Mouse (Mus musculus): Measurements from ENCODE around the gene Ccdc85c.
A peak's percentile ranks its signal among the peaks of the same experiment; 100 is the strongest.

Ccdc85c gene

DNA sequence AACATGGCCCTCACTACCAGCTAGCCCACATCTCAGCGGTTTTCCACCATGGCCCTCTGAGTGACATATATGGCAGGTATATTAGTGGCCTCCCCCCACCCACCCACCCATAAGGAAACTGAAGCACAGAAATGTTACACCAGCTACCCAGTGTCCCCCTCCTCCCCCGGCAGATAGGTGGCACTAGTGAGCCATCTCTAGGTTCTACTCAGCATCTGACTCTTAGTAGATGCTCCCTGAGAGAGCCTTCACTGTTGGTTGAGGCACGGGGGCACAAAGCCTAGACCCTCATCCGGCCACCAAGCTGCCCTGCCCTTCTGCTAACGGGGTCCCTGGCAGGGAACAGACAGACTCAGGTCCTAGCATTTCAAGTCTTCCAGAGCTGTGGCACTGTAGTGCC is 57.7 kb downstream of the Ccdc85c start:
- DNase-seq (ENCODE audit: low spot score), result peak; percentile 42

GRCm38 (mm10) chr12:108216611-108217370 is 58.4 kb downstream of the Ccdc85c start:
- DNase-seq (ENCODE audit: low spot score), result no peak

- no peak for DNase-seq (ENCODE audit: low spot score)
These were observed 60.1 kb downstream of the Ccdc85c start for GRCm38 (mm10) chr12:108215090-108215489.

GRCm38 (mm10) chr12:108213090-108214041 is 61.9 kb downstream of the Ccdc85c start:
- no peak for DNase-seq (ENCODE audit: low spot score)

GRCm38 (mm10) chr12:108212476-108212875 is 62.7 kb downstream of the Ccdc85c start:
- no peak for DNase-seq (ENCODE audit: low spot score)

GRCm38 (mm10) chr12:108212071-108212470 is 63.2 kb downstream of the Ccdc85c start:
- no peak for DNase-seq (ENCODE audit: low spot score)

- no peak for DNase-seq (ENCODE audit: low spot score)
These were observed 64.6 kb downstream of the Ccdc85c start for GRCm38 (mm10) chr12:108210623-108211022.

GRCm38 (mm10) chr12:108208726-108209438 is 66.3 kb downstream of the Ccdc85c start:
- peak; percentile 73 for DNase-seq (ENCODE audit: low spot score)

GRCm38 (mm10) chr12:108208216-108208615 is 67.0 kb downstream of the Ccdc85c start:
- no peak for DNase-seq (ENCODE audit: low spot score)

- peak; percentile 75 for DNase-seq (ENCODE audit: low spot score)
These were observed 68.6 kb downstream of the Ccdc85c start for GRCm38 (mm10) chr12:108206641-108207040.

DNA sequence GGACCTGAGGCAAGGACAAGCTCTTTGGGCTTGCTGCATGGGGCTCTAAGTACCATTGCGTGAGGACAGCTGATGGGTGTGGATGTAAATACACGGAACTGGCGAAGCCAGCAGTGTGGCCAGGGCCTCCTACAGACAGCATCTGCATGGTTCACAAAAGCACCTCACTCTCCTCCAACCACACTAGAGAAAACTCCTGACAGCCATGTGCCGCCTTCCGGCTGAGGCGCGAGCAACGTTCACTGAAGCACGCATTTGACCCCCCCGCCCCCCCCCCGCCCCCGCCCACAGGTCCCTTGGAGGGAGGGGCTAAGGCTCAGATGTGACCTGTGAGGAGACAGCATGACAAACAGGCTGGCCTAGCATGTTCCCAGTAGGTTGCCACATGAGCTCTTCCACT is 70.2 kb downstream of the Ccdc85c start:
- DNase-seq (ENCODE audit: low spot score), result no peak

GRCm38 (mm10) chr12:108203895-108204294 is 71.3 kb downstream of the Ccdc85c start:
- no peak for DNase-seq (ENCODE audit: low spot score)

GRCm38 (mm10) chr12:108200094-108200493 is 75.1 kb downstream of the Ccdc85c start:
- no peak for DNase-seq (ENCODE audit: low spot score)

- DNase-seq (ENCODE audit: low spot score), result no peak
These were observed 76.8 kb downstream of the Ccdc85c start for GRCm38 (mm10) chr12:108198447-108198846.

GRCm38 (mm10) chr12:108195761-108196160 is 79.5 kb downstream of the Ccdc85c start:
- DNase-seq (ENCODE audit: low spot score), result no peak

- DNase-seq (ENCODE audit: low spot score), result no peak
These were observed 81.3 kb downstream of the Ccdc85c start for GRCm38 (mm10) chr12:108193878-108194277.

DNA sequence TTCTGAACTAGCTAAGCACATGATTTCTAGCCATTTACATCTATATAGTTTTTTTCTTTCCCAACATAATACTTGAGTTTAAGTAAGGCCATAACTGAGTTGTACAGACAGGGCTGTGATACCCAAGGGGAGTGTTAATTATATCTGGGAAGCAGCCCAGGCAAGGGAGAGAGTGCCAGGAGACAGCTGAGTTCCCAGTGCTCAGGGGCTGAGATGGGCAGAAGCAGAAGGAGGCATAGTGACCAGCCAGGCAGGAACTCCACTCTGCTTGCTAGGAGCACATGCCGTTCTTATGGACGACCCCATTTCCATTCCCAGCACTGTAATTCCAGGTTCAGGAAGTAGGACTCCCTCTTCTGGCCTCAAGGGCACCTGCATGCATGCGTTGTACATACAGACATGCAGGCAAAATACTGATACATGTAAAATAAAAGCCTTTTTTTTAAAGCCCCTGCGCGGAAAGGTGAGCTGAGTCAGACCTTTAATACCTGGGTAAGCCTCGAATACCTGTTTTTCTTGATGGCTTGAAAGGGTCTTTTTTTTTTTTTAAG is 87.6 kb downstream of the Ccdc85c start:
- DNase-seq (ENCODE audit: low spot score), result no peak

- DNase-seq (ENCODE audit: low spot score), result no peak
These were observed 93.5 kb downstream of the Ccdc85c start for GRCm38 (mm10) chr12:108181716-108182115.

DNA sequence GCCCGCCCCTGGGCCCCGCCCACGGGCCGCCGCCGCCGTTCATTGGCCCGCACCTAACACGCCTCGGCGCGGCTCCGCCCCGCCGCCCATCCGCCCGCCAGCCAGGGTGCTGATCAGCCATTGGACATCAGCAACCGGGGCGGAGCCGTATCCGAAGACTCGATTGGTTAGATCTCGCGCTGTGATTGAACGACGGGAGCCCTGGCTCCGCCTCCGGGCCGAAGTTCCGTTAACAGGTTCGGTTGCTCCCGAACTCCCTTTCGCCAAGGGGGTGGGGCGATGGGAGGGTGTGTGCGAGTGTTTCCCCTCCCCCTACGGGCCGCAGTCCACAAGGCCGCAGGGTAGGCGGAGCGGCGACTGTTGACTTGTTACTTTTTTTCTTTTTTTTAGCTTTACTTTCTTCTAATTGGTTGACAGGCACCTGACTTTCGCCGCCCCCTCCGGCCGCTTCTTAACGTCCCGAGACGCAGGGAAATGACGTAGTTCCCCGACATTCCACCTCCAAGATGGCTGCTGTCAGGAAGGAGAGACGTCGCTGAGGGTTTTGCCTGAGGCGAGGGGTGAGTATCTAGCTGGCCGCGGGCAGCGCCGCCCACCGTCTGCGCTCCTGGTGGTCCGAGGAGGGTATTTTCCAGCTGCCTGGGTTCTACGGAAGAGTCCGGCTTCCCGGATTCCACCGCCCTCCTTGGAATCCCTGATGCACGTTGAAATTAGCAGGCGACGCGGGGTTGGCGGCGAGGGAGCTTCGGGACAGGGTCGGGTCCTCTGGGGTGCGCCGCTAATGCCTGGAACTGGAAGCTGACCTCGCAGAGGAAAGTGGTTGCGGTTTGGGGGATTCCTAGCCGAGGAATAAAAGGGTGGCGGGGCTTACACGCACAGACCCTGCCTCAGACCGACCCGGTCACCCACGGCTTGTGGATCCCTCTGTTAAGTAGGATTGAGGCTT is 95.6 kb downstream of the Ccdc85c start, which contains the start of gene Ccnk:
Gene Ccnk (plus strand): TSS at position 259 of the 946 bp plus-strand sequence.
- peak; percentile 98 for DNase-seq (ENCODE audit: low spot score)

GRCm38 (mm10) chr12:108179246-108179320 is 96.1 kb downstream of the Ccdc85c start, which contains the start of gene Setd3:
Gene Setd3, minus strand, starts transcription at chr12:108179314.
- DNase-seq (ENCODE audit: low spot score), result no peak

All from ovary, postnatal 36 days (tissue).